Mouse (Mus musculus): ENCODE measurements around the gene Rab24. TPM values are rescaled to one million over a fixed set of nuclear protein-coding genes. Genes with fewer than 3 reads are reported as not detected.

The Rab24 gene
- total RNA-seq, 2 experiments from 2014 or later = 62.4 to 66.9 TPM

- DNase-seq (ENCODE audit: low spot score in 2 of 2) = peak; percentile 57 to 66
These were observed 7.5 kb upstream of the Rab24 start for GRCm38 (mm10) chr13:55329109-55329682.

GRCm38 (mm10) chr13:55328641-55329040, 6.9 kb upstream of the Rab24 start:
- no peak for DNase-seq (ENCODE audit: low spot score in 2 of 2)

- no peak for DNase-seq (ENCODE audit: low spot score in 2 of 2)
These were observed 6.4 kb upstream of the Rab24 start for GRCm38 (mm10) chr13:55328171-55328570.

DNA sequence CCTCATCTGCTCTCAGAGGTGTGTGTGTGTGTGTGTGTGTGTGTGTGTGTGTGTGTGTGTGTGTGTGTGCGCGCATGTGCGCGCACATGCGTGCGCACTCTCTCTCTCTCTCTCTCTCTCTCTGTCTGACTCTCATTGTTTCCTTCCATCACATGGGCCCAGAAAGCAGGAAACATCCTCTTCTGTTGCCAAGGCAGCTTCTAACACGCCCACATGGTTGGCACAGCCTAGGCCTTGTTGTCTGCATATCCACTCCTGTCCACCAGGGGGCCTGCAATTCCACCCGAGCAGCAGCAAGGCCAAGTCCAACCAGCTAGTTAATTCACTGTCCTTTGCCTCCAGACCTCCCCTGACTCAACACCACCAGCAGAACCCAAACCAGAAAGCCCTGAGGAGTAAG, 5.9 kb upstream of the Rab24 start:
- peak; percentile 93 to 94 for DNase-seq (ENCODE audit: low spot score in 2 of 2)

GRCm38 (mm10) chr13:55327169-55327568, 5.4 kb upstream of the Rab24 start:
- DNase-seq (ENCODE audit: low spot score in 2 of 2) = no peak

DNA sequence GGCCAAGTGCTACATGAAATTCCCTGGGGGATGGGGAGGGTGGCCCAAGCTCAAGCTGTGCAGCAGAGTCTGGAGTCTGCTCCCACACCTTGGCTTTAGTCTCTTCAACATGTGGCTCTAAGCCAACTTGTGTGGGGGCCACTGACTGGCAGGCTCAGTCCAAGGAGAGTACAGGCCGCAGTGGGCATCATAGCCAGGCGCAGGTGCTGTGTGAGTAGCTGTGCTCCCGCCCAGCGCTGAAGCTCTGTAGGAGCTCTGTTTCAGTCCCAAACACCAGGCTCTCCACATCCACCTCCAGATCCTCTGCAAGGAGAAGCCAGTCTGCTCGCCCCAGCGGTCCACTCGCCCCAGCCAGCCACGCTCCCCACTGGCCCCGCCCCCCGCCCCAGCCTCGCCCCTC, 3.9 kb upstream of the Rab24 start:
- DNase-seq (ENCODE audit: low spot score in 2 of 2) = no peak

DNA sequence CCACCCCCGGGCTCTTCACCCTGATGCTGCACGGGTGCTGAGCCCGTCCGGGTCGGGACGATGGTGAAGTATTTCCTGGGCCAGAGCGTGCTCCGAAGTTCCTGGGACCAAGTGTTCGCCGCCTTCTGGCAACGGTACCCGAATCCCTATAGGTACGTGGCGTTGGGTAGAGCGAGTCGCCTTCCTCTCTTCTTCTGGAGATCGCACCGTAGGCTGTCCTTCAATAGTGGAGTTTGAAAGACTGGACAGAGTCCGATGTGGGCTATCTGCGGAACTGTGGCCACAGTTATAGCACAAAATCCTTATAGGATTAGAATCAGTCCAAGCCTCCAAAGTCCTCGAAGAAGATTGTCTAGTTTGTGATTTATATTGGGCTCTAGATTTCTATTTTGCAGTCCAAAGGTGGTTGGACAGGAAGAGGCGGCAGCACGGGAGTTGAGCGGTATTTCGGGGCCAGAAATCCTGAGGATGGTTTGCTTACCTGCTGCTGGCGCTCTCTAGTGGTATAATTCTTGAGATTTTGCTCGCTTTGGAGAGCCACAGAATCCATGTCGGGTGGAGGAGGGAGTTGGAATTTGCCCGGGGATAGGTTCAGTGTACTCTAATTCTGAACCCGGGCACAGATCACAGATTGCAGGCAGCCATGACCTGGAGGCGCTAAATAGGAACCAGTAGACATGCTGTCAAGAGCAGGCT, 532 bp upstream of the Rab24 start:
- DNase-seq (ENCODE audit: low spot score in 2 of 2) = peak in 1 of 2 experiments; percentile 38

DNA sequence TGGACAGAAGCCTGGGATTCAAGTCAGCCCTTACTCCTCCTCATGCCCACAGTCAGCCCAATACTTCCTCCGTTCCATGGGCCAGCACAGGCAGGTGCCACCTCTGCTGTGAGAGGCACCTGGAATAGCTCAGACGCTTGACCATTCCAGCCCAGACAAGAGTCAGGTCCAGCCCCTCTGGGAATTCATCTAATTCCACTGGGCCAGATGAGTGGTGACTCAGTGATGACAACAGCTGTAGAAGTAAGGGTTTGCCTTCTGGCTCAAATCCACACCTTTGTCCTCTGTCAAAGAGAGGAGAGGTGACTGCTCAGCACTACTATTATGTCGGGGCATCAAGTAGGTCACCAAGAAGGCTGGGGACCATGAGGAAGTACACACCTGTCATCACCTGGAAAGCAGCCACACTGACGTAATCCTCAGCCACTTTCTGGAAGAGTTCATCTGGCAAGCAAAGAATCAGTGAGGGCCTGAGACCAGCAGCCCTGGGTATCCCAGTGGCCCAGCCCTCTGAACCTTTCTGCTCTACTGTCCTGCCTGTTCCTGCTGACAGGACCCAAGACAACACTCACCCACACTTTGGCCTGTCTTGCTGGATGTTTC, 1.7 kb downstream of the Rab24 start, which contains the start of gene Prelid1:
TSS of gene Prelid1 (plus strand) at position 570 of the 603 bp plus-strand sequence.
- no peak for DNase-seq (ENCODE audit: low spot score in 2 of 2)

DNA sequence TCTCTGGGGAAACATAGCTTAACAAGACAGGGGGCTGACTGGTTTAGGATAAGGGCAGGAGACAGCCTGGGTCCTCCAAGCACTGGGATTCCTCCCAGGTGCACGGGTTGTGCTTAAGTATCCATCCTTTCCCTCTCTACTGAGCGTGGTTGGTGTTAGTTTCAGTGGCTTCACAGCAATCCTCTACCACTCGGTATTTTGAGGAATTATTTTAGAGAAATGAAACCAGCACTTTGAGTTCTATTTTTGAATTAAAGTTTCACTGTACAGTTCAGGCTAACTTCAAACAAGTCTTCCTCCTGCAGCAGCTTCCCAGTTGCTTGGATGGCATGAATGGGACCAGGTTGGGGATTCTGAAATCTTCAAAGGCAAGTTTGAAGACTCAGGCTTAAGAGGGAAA, 3.4 kb downstream of the Rab24 start:
- DNase-seq (ENCODE audit: low spot score in 2 of 2) = no peak

DNA sequence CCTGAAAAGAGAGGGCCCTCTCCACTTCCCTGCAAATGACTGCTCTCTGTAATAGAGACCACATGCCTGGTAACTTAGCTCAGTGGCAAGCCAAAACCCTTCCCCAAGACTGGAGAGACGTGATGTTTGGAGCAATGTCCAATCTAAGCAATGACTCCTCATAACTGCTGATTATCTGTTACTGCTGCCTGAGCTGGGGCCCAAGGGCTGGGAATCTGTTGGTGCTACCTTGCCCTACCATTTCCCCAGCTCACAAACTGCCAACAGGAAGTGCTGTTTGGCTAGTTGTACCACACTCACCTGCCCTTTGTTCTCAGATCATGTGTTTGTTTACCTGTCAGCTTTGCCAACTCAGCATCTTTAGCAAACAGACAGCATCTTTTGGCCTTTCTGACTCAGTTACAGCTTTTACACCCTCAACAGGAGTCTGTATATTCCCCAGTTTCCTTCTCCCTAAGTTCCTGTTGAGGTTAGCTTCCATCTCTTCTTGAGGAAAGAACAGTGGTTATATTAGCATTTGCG, 6.8 kb downstream of the Rab24 start:
- no peak for DNase-seq (ENCODE audit: low spot score in 2 of 2)

DNA sequence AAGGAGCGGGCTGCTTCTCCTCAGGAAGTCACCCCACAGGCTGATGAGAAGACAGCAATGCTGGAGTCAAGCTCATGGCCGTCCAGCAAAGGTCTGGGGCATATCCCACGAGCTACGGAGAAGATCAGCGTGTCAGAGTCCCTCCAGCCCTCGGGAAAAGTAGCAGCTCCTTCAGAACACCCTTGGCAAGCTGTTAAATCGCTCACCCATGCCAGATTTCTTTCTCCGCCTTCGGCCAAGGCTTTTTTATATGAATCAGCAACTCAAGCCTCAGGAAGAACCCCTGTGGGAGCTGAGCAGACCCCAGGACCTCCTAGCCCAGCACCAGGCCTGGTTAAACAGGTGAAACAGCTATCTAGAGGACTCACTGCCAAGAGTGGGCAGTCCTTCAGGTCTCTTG, 8.7 kb downstream of the Rab24 start:
- DNase-seq (ENCODE audit: low spot score in 2 of 2) = no peak

DNA sequence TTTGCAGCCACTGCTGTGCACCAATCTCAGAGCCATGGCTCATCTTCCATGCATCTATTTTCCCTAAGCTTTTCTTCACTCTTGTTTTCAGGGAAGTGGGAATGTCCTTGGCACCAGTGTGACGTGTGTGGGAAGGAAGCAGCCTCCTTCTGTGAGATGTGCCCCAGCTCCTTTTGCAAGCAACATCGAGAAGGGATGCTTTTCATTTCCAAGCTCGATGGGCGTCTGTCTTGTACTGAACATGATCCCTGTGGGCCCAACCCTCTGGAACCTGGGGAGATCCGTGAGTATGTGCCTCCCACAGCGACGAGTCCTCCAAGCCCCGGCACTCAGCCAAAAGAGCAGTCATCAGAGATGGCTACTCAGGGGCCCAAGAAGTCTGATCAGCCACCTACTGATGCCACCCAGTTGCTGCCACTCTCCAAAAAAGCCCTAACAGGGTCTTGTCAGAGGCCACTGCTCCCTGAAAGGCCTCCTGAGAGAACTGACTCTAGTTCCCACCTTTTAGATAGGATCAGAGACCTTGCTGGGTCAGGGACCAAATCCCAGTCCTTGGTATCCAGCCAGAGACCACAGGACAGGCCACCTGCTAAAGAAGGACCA, 9.6 kb downstream of the Rab24 start:
- DNase-seq (ENCODE audit: low spot score in 2 of 2) = peak in 1 of 2 experiments; percentile 27

GRCm38 (mm10) chr13:55300913-55301312, 20.8 kb downstream of the Rab24 start:
- DNase-seq (ENCODE audit: low spot score in 2 of 2) = no peak

GRCm38 (mm10) chr13:55296760-55297159, 25.0 kb downstream of the Rab24 start:
- DNase-seq (ENCODE audit: low spot score in 2 of 2) = no peak

- no peak for DNase-seq (ENCODE audit: low spot score in 2 of 2)
These were observed 32.9 kb downstream of the Rab24 start for GRCm38 (mm10) chr13:55288854-55289253.

DNA sequence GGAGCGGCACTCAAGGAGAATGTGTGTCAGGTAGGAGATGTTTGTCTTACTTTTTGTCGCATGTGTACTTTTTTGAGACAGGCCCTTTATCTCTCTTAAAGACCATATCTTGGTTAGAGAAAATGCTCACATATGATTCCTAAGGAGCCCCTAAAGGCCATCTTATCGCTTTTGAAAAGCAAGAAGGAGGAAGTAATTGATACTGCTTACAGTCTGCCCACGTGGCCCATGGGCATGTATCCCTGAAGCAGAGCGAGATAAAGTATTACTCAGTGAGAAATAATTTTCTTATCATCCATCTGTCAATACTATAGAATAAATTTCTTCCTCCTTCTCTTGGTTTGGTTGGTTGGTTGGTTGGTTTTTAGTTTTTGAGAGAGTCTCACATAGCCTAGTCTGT, 44.1 kb downstream of the Rab24 start:
- DNase-seq (ENCODE audit: low spot score in 2 of 2) = no peak

DNA sequence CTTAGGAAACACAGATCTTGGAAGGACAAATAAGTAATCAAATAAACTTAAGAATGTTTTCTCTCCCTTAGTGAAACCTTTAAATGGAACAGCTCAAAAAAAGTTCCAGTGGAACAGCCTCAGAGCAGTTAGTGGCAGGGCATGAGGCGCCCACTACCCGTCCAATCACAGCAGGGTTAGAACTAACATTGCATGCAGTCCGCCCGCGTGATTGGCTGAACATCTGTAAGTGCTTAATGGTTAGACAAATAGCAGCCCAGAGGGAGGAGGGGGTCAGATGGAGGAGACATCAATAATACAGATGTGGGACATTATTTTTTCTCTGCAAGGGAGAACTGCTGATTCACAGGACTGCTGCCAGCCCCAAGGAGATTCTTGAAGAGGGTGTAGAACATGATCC, 44.5 kb downstream of the Rab24 start:
- DNase-seq (ENCODE audit: low spot score in 2 of 2) = no peak

Other genes starting within 250 kb of the Rab24 start
- gene Uimc1, start 221.6 kb downstream of the Rab24 start, total RNA-seq (2021) = 10 to 100 TPM; 19.1 to 20.4 TPM
- 10 to 100 TPM; 50.4 to 50.8 TPM for gene Zfp346, start 216.6 kb downstream of the Rab24 start, total RNA-seq (2021)
- gene Gm17617, start 188.4 kb downstream of the Rab24 start, total RNA-seq (2021) = not detected
- gene Fgfr4, start 169.3 kb downstream of the Rab24 start, total RNA-seq (2021) = under 1 TPM; 0.41 to 0.58 TPM
- gene Nsd1, start 112.2 kb downstream of the Rab24 start, total RNA-seq (2021) = 100 to 1,000 TPM; 153 to 156 TPM
- 100 to 1,000 TPM; 169 to 177 TPM for gene Prelid1, start 1.4 kb downstream of the Rab24 start, total RNA-seq (2021)
- 1 to 10 TPM; 2.4 to 2.9 TPM for gene Mxd3, start 7.9 kb upstream of the Rab24 start, total RNA-seq (2021)
- 10 to 100 TPM; 44.7 to 49.4 TPM for gene Lman2, start 40.8 kb upstream of the Rab24 start, total RNA-seq (2021)
- 10 to 100 TPM; 28.6 to 37.0 TPM for gene Rgs14, start 47.8 kb upstream of the Rab24 start, total RNA-seq (2021)
- not detected for gene Slc34a1, start 76.2 kb upstream of the Rab24 start, total RNA-seq (2021)
- gene Pfn3, start 93.3 kb upstream of the Rab24 start, total RNA-seq (2021) = under 1 TPM in 1 of 2 experiments, not detected in 1; 0.75 TPM
- gene F12, start 104.8 kb upstream of the Rab24 start, total RNA-seq (2021) = 1 to 10 TPM in 1 of 2 experiments, under 1 TPM in 1; 0.37 to 1.2 TPM
- 10 to 100 TPM; 76.4 to 79.2 TPM for gene Grk6, start 123.1 kb upstream of the Rab24 start, total RNA-seq (2021)
- 100 to 1,000 TPM in 1 of 2 experiments, 10 to 100 TPM in 1; 98.1 to 112 TPM for gene Prr7, start 142.3 kb upstream of the Rab24 start, total RNA-seq (2021)
- 100 to 1,000 TPM; 392 to 399 TPM for gene Dbn1, start 166.2 kb upstream of the Rab24 start, total RNA-seq (2021)
- gene Pdlim7, start 191.7 kb upstream of the Rab24 start, total RNA-seq (2021) = 10 to 100 TPM; 66.1 to 68.9 TPM
- 1 to 10 TPM; 5.0 to 6.5 TPM for gene Dok3, start 207.3 kb upstream of the Rab24 start, total RNA-seq (2021)
- 10 to 100 TPM; 36.9 to 46.6 TPM for gene Ddx41, start 214.7 kb upstream of the Rab24 start, total RNA-seq (2021)
- 10 to 100 TPM; 61.9 to 82.4 TPM for gene Fam193b, start 249.2 kb upstream of the Rab24 start, total RNA-seq (2021)

All from layer of hippocampus, postnatal 10 days (tissue).